Mouse (Mus musculus) bone marrow macrophage, adult 2 months (primary cell): ENCODE data around the gene Lrrfip2.

Experiments used
- CTCF ChIP-seq: IDR thresholded peaks from 2 replicates; pipeline ENCODE4 v1.5.1; 2012; ENCODE audit warnings: low read depth, mild to moderate bottlenecking, low read length, moderate library complexity
- POLR2A ChIP-seq: IDR thresholded peaks from 2 replicates; pipeline ENCODE4 v1.6.1; 2012; ENCODE audit warnings: mild to moderate bottlenecking, low read depth, low read length, borderline replicate concordance

DNA sequence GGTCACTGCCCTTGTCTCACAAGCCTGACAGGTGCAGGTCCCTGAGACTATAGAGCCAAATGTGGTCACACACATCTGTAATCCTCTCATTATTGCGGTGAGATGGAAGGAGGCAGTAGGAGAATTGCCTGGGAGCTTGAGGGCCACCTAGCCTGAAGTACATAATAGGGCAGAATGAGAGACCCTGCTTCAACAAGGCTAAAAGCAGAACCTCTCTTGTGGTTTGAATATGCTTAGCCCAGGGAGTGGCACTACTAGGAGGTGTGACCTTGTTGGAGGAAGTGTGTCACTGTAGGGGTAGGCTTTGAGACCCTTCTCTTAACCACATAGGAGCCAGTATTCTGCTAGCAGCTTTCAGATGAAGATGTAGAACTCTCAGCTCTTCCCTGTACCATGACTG lies 26.0 kb downstream of the Lrrfip2 start:
- TF ChIP-seq CTCF (no peak), POLR2A (no peak)
